In genomic region chr17:46063283-46063973, GRCm38 (mm10) we compare ENCODE assay signal across 1 mouse cellular context.
TF ChIP-seq lines count a peak whose summit lies in the region.

No protein-coding gene starts in this region.

TF ChIP-seq in CH12.LX, 34 proteins besides CTCF, POLR2A, EP300 and RAD21 (continued from another document):
- peak; percentile 45; the same call in 1 of the 2 replicates for TF ChIP-seq IRF4 (IDR thresholded peaks at IDR 0.05; ENCODE audit: low read depth, low read length)
